Mouse (Mus musculus): ENCODE results near the gene Pde6d. TPM values are rescaled to one million over a fixed set of nuclear protein-coding genes. Genes with fewer than 3 reads are reported as not detected.

Gene Pde6d
- total RNA-seq (2023), result 12.8 TPM

DNA sequence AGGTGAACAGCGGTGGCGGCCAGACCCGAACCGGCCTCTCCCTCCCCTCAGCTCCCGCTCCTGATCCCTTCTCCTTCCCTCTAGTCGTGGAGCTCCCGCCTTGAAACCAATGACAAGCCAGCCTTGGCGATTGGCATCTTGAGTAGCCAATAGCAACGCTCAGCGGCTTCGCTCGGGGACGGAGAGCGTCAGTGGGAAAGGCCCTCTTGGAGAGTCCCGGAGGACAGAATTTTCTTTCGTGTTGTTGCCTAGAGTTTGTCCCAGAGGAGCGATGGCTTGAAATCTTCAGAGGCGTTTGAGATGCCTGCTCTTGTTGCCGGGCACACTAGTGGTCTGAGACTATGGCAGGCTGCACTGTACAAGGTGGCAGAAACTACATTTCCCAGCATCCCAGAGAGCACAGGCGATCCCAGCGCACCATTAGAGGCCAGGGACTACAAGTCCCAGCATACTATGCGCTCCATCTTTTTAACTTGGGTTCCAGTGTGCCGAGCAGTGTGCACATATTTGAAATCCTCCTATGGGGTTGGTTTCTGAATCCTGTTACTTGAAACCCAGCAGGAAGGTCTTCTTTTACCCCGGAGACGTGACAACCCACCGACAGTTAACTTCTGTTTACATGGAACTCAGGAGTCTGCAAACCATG lies at the start of gene Pde6d, which contains the start of gene Cops7b:
Gene Pde6d (minus strand): TSS at position 179 of the 646 bp plus-strand sequence.
Gene Cops7b (plus strand): TSS at position 454 of the 646 bp plus-strand sequence.

DNA sequence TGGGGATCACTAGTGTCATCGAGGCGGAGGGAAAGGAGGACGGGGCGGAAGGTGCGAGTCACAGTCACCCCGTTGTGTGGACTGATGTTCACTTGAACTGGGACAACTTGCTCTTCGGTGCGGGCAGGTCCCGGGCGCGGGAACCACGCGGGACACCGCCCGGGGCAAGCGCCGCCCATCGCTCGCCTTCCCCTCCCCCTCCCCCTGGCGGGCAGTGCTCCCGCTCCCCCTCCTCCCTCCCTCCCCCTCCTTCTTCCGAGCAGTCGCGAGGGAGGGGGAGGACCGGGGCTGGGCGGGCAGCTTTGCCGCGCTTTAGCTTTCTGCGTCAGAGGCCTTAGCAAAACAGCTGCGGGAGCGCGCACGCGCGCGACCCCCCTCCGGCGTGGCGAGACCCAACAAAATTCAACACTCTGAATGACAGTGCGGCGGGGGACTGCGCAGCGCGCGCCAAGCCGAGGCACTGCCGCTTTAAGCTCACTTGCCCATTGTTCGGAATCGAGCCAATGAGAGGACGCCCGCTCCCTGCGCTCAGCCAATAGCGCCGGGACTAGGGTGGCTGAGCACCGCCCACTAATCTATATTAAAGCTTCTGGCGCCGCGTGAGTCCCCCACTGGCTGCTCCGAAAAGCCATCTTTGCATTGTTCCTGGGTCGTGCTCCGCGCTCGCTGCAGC lies 56.2 kb downstream of the Pde6d start, which contains the start of gene Ptma:
Gene Ptma (plus strand): TSS at position 611 of the 673 bp plus-strand sequence.

Other genes with a start within 250 kb of the Pde6d start
- gene Ncl, start 223.2 kb downstream of the Pde6d start, total RNA-seq (2023), result 539 TPM
- not detected for gene Nmur1, start 156.4 kb downstream of the Pde6d start, total RNA-seq (2023)
- not detected for gene Tex44, start 156.3 kb downstream of the Pde6d start, total RNA-seq (2023)
- 1,479 TPM for gene Ptma, start 55.9 kb downstream of the Pde6d start, total RNA-seq (2023)
- 11.4 TPM for gene Cops7b, start 275 bp upstream of the Pde6d start, total RNA-seq (2023)
- not detected for gene Nppc, start 87.9 kb upstream of the Pde6d start, total RNA-seq (2023)
- 21.5 TPM for gene Dis3l2, start 121.2 kb upstream of the Pde6d start, total RNA-seq (2023)

Measured in CD4-positive naive resting alpha-beta T cell, adult 57 days (primary cell).